Mouse (Mus musculus) ZHBTc4 (cell line): ENCODE data around the gene Cab39l.
A peak's percentile ranks its signal among the peaks of the same experiment; 100 is the strongest.

Experiments used
- DNase-seq: peaks from one replicate; pipeline ENCODE4 v3.0.0-alpha.2; 2011; ENCODE audit warnings: low read depth, low spot score

Cab39l gene

GRCm38 (mm10) chr14:59504831-59505230 is 64.1 kb downstream of the Cab39l start:
- no peak for DNase-seq

- DNase-seq = no peak
Observed at GRCm38 (mm10) chr14:59506139-59506538, 65.4 kb downstream of the Cab39l start.

- no peak for DNase-seq
Observed at GRCm38 (mm10) chr14:59513922-59514444, 73.2 kb downstream of the Cab39l start.

- DNase-seq = no peak
Observed at GRCm38 (mm10) chr14:59525843-59526242, 85.1 kb downstream of the Cab39l start.

GRCm38 (mm10) chr14:59530801-59531200 is 90.0 kb downstream of the Cab39l start:
- no peak for DNase-seq

GRCm38 (mm10) chr14:59532986-59533385 is 92.2 kb downstream of the Cab39l start:
- no peak for DNase-seq

GRCm38 (mm10) chr14:59533908-59534307 is 93.1 kb downstream of the Cab39l start:
- no peak for DNase-seq

- no peak for DNase-seq
Observed at GRCm38 (mm10) chr14:59537829-59538432, 97.2 kb downstream of the Cab39l start.

- DNase-seq = no peak
Observed at GRCm38 (mm10) chr14:59540230-59540629, 99.5 kb downstream of the Cab39l start.

GRCm38 (mm10) chr14:59540761-59541160 is 100.0 kb downstream of the Cab39l start:
- DNase-seq = no peak

- no peak for DNase-seq
Observed at GRCm38 (mm10) chr14:59543158-59543826, 102.5 kb downstream of the Cab39l start.

GRCm38 (mm10) chr14:59543956-59544355 is 103.2 kb downstream of the Cab39l start:
- no peak for DNase-seq

GRCm38 (mm10) chr14:59546162-59546880 is 105.5 kb downstream of the Cab39l start:
- DNase-seq = no peak

GRCm38 (mm10) chr14:59547530-59547929 is 106.8 kb downstream of the Cab39l start:
- no peak for DNase-seq

- DNase-seq = no peak
Observed at GRCm38 (mm10) chr14:59548532-59548931, 107.8 kb downstream of the Cab39l start.

GRCm38 (mm10) chr14:59549106-59549505 is 108.3 kb downstream of the Cab39l start:
- DNase-seq = no peak

- peak; percentile 56 for DNase-seq
Observed at GRCm38 (mm10) chr14:59550841-59551240, 110.1 kb downstream of the Cab39l start.

GRCm38 (mm10) chr14:59551956-59552355 is 111.2 kb downstream of the Cab39l start:
- DNase-seq = peak; percentile 46

- DNase-seq = no peak
Observed at GRCm38 (mm10) chr14:59554025-59554424, 113.3 kb downstream of the Cab39l start.

GRCm38 (mm10) chr14:59555018-59555417 is 114.2 kb downstream of the Cab39l start:
- DNase-seq = no peak

- peak; percentile 68 for DNase-seq
Observed at GRCm38 (mm10) chr14:59555928-59556531, 115.3 kb downstream of the Cab39l start.

- DNase-seq = no peak
Observed at GRCm38 (mm10) chr14:59557071-59557470, 116.3 kb downstream of the Cab39l start.
